Mouse (Mus musculus) CH12.LX (cell line): ENCODE results near the gene Cacna2d1. TPM values are rescaled to one million over a fixed set of nuclear protein-coding genes. Genes with fewer than 3 reads are reported as not detected.

ENCODE experiments used
- DNase-seq: peaks from one replicate; pipeline ENCODE4 v3.0.0-alpha.2; 2013; ENCODE audit errors: extremely low read depth
- H3K27ac ChIP-seq: 2 replicates; pipeline ENCODE4 v1.5.1; 2012; ENCODE audit warnings: low read depth, mild to moderate bottlenecking, control low read depth, moderate library complexity; ENCODE audit not compliant: insufficient read depth
- H3K27me3 ChIP-seq: replicated peaks from 2 replicates; pipeline ENCODE3; 2012; ENCODE audit warnings: inconsistent platforms
- H3K36me3 ChIP-seq, 2 experiments: replicated peaks in 1 of 2; 2 replicates each; pipeline versions ENCODE3 to v1.6.1; 2012; ENCODE audit warnings: inconsistent platforms in 1 of 2, low read length in 1 of 2, mild to moderate bottlenecking in 1 of 2, mixed read lengths in 1 of 2, moderate library complexity in 1 of 2; ENCODE audit not compliant: control insufficient read depth in 1 of 2, insufficient read depth in 1 of 2
- H3K4me1 ChIP-seq, 2 experiments: 2 replicates each; pipeline ENCODE4 v1.6.1; 2012; ENCODE audit warnings: inconsistent platforms in 1 of 2, moderate library complexity in 1 of 2; ENCODE audit not compliant: insufficient read depth in 2 of 2, control insufficient read depth in 1 of 2
- H3K4me2 ChIP-seq: 2 replicates; pipeline ENCODE4 v1.6.1; 2012; ENCODE audit warnings: low read depth, mild to moderate bottlenecking, control low read depth; ENCODE audit not compliant: poor library complexity, insufficient read depth, severe bottlenecking
- H3K4me3 ChIP-seq, 3 experiments: fragments of 150-350 bp in 1 of 3; sonication (generic) in 1 of 3; replicated peaks in 1 of 3; 2 replicates each; pipeline versions ENCODE3 to v1.5.1; 2011 to 2012; ENCODE audit warnings: low read depth in 2 of 3, low read length in 2 of 3, mild to moderate bottlenecking in 2 of 3, moderate library complexity in 2 of 3, control low read depth in 1 of 3, improper control_type of control experiment in 1 of 3, inconsistent platforms in 1 of 3, mixed read lengths in 1 of 3; ENCODE audit not compliant: poor library complexity in 1 of 3
- H3K79me2 ChIP-seq: replicated peaks from 2 replicates; pipeline ENCODE4 v1.6.1; 2012; ENCODE audit warnings: mild to moderate bottlenecking, moderate library complexity; ENCODE audit not compliant: control insufficient read depth, poor library complexity, insufficient read depth, severe bottlenecking; ENCODE audit errors: extremely low read depth
- H3K9ac ChIP-seq: 2 replicates; pipeline ENCODE4 v1.6.1; 2012; ENCODE audit warnings: low read depth, mild to moderate bottlenecking, control low read depth, moderate library complexity; ENCODE audit not compliant: insufficient read depth
- H3K9me3 ChIP-seq: replicated peaks from 2 replicates; pipeline ENCODE3; 2012; ENCODE audit warnings: low read length, inconsistent platforms, mixed read lengths
- CTCF ChIP-seq, 2 experiments: IDR thresholded peaks in 1 of 2; conservative IDR thresholded peaks in 1 of 2; 2 replicates each; pipeline ENCODE4 v1.5.1; 2011 to 2012; ENCODE audit warnings: low read depth in 2 of 2, low read length in 2 of 2, improper control_type of control experiment in 1 of 2, inconsistent platforms in 1 of 2, mild to moderate bottlenecking in 1 of 2, moderate library complexity in 1 of 2
- E2F4 ChIP-seq: IDR thresholded peaks from 2 replicates; pipeline ENCODE4 v1.6.1; 2011; ENCODE audit warnings: low read depth, low read length, improper control_type of control experiment; ENCODE audit not compliant: insufficient replicate concordance
- ELF1 ChIP-seq: IDR thresholded peaks from 2 replicates; pipeline ENCODE4 v1.6.1; 2014; ENCODE audit warnings: low read depth, mild to moderate bottlenecking, inconsistent platforms, low read length, improper control_type of control experiment
- HCFC1 ChIP-seq: IDR thresholded peaks from 2 replicates; pipeline ENCODE4 v1.6.1; 2012; ENCODE audit warnings: low read depth, mild to moderate bottlenecking, inconsistent platforms, low read length, improper control_type of control experiment
- JUN ChIP-seq: IDR thresholded peaks from 2 replicates; pipeline ENCODE4 v1.6.1; 2011; ENCODE audit warnings: low read depth, mild to moderate bottlenecking, low read length, improper control_type of control experiment, moderate library complexity; ENCODE audit not compliant: insufficient read depth
- JUND ChIP-seq: conservative IDR thresholded peaks from 2 replicates; pipeline ENCODE4 v1.6.1; 2011; ENCODE audit warnings: low read depth, low read length, improper control_type of control experiment
- MAFK ChIP-seq: IDR thresholded peaks from 2 replicates; pipeline ENCODE4 v1.6.1; 2011; ENCODE audit warnings: low read length, improper control_type of control experiment; ENCODE audit not compliant: insufficient replicate concordance
- MAX ChIP-seq: IDR thresholded peaks from 2 replicates; pipeline ENCODE4 v1.6.1; 2011; ENCODE audit warnings: low read length, improper control_type of control experiment
- MEF2A ChIP-seq: IDR thresholded peaks from 2 replicates; pipeline ENCODE4 v1.6.1; 2014; ENCODE audit warnings: low read depth, mild to moderate bottlenecking, inconsistent platforms, low read length, improper control_type of control experiment, borderline replicate concordance
- NELFE ChIP-seq: IDR thresholded peaks from 2 replicates; pipeline ENCODE4 v1.6.1; 2011; ENCODE audit warnings: low read depth, low read length, improper control_type of control experiment
- POLR2A ChIP-seq: IDR thresholded peaks from 2 replicates; pipeline ENCODE4 v1.6.1; 2011; ENCODE audit warnings: low read depth, mild to moderate bottlenecking, improper control_type of control experiment, low read length
- RAD21 ChIP-seq: IDR thresholded peaks from 2 replicates; pipeline ENCODE4 v1.6.1; 2011; ENCODE audit warnings: low read depth, mild to moderate bottlenecking, low read length, improper control_type of control experiment, moderate library complexity
- SMC3 ChIP-seq: IDR thresholded peaks from 2 replicates; pipeline ENCODE4 v1.6.1; 2011; ENCODE audit warnings: low read depth, low read length, improper control_type of control experiment
- TCF12 ChIP-seq: IDR thresholded peaks from 2 replicates; pipeline ENCODE4 v1.6.1; 2014; ENCODE audit warnings: low read depth, mild to moderate bottlenecking, inconsistent platforms, low read length, improper control_type of control experiment
- UBTF ChIP-seq: IDR thresholded peaks from 2 replicates; pipeline ENCODE4 v1.6.1; 2012; ENCODE audit warnings: low read depth, mild to moderate bottlenecking, inconsistent platforms, low read length, improper control_type of control experiment, moderate library complexity
- USF2 ChIP-seq: conservative IDR thresholded peaks from 2 replicates; pipeline ENCODE4 v1.6.1; 2011; ENCODE audit warnings: low read depth, low read length, improper control_type of control experiment
- ZMIZ1 ChIP-seq: IDR thresholded peaks from 2 replicates; pipeline ENCODE4 v1.6.1; 2012; ENCODE audit warnings: low read depth, mild to moderate bottlenecking, inconsistent platforms, low read length, improper control_type of control experiment
- dilution Hi-C: fragments of 300-500 bp; cut with MboI; formaldehyde crosslinking; loops from 2 replicates; pipeline ENCODE4 v1.14.3; 2020; ENCODE audit warnings: low sequenced_read_pairs; ENCODE audit not compliant: extremely low pct_unique_long_range_greater_than_20kb, extremely low pct_ligation_motif_present
- in situ Hi-C: fragments of 300-500 bp; cut with MboI; formaldehyde crosslinking; loops from 3 replicates; pipeline ENCODE4 v1.14.3; 2019; ENCODE audit warnings: low sequenced_read_pairs, low pct_ligation_motif_present, low pct_unique_long_range_greater_than_20kb, mixed read lengths
- polyA plus RNA-seq: library from polyadenylated mRNA; unstranded; fragments of >175 nt; gene quantifications from 2 replicates; pipeline ENCODE4 v1.2.1, GENCODE M21; 2012; ENCODE audit warnings: low read depth; ENCODE audit not compliant: insufficient read length
- total RNA-seq, 2 experiments: library from RNA; depleted of rRNA; stranded (reverse); fragments of 300-350 nt in 1 of 2; fragments of >200 nt in 1 of 2; gene quantifications; 2 replicates each; pipeline ENCODE4 v1.2.3; 2012 to 2014

Gene Cacna2d1
- total and polyA plus RNA-seq, 3 experiments: 0.13 to 1.3 (median 0.28) TPM

DNA sequence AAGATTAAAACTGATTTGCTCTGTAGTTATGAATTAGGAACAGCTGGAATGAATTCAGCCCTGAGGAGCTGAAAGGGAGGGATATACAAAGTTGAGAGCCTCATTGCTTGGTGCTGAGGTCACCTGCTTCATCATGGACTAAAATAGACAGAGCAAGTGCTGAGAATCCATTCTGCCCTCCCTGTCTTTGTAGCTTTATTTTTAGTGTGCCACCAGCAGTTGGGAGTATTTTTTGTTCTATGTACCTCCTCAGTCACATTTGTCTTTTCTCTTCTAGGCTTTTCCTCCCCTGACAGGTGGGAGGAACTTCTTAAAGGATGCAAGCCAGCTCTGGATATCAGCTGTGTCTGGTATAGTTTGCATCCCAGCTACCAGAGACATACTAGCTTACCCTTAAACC, 32.4 kb downstream of the Cacna2d1 start:
- dilution Hi-C loops: no loop called here

DNA sequence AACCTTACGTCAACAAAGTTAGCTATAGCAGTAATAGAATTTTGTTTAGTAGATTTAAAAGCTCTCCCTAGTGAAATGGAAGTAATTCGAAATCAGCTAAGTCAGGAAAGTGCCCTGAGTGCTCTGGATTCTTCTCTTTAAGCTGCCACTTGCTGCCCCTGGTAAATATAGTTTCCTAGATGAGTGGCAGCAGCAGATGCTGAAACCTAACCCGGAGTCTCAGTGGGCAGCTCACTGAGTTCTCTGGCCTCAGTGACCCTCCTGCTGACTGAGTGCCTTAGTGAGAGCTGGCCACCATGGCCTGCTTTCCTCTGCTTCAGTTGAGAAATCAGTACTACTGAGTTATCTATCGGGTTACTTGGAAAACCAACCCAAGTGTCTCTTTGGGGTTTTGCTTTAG, 37.3 kb downstream of the Cacna2d1 start:
- no peak overlapping the region for H3K27ac ChIP-seq
- H3K4me1 ChIP-seq: no peaks in the 10 kb centered on the region
- no peaks in the 10 kb centered on the region for H3K79me2 ChIP-seq
- dilution Hi-C loops (no loop called here), in situ Hi-C loops (no loop called here)
- no peaks in the 10 kb centered on the region for H3K27me3 ChIP-seq
- no peaks in the 10 kb centered on the region for H3K36me3 ChIP-seq
- no peak overlapping the region for H3K9ac ChIP-seq
- H3K9me3 ChIP-seq: peaks cover 6% of the 10 kb centered on the region
- TF ChIP-seq SMC3: no peak
- no peak for TF ChIP-seq HCFC1
- TF ChIP-seq UBTF: no peak
- TF ChIP-seq CTCF (conservative IDR thresholded peaks at IDR 0.05 in 1 of 2, IDR thresholded peaks at IDR 0.05 in 1 of 2; ENCODE audit: low read depth in 2 of 2, low read length in 2 of 2): no peak
- no peak for DNase-seq
- no peak overlapping the region for H3K4me2 ChIP-seq
- no peak overlapping the region for H3K4me3 ChIP-seq

More for the DNA sequence above, 32.4 kb downstream of the Cacna2d1 start:
- no peak for DNase-seq
- Histone ChIP-seq H3K36me3 (no peaks in the 10 kb centered on the region), H3K4me1 (no peaks in the 10 kb centered on the region), H3K27ac (no peak overlapping the region), H3K9ac (no peak overlapping the region), H3K4me2 (no peak overlapping the region), H3K27me3 (no peaks in the 10 kb centered on the region), H3K79me2 (no peaks in the 10 kb centered on the region), H3K9me3 (peaks cover 11% of the 10 kb centered on the region), H3K4me3 (no peak overlapping the region)
- in situ Hi-C loops: no loop called here
- no peak for TF ChIP-seq JUN
- TF ChIP-seq USF2: no peak
- no peak for TF ChIP-seq TCF12
- TF ChIP-seq MAX: no peak
- no peak for TF ChIP-seq MEF2A
- TF ChIP-seq UBTF: no peak
- no peak for TF ChIP-seq E2F4
- no peak for TF ChIP-seq ZMIZ1
- no peak for TF ChIP-seq JUND
- TF ChIP-seq NELFE: no peak
- no peak for TF ChIP-seq MAFK
- TF ChIP-seq SMC3: no peak
- no peak for TF ChIP-seq ELF1
- TF ChIP-seq RAD21: no peak
- no peak for TF ChIP-seq POLR2A
